Mouse (Mus musculus): ENCODE results near the gene Cops8.

Cops8 gene

GRCm38 (mm10) chr1:90651781-90652180 lies 49.0 kb downstream of the Cops8 start:
- DNase-seq (ENCODE audit: low spot score in 2 of 2), result no peak

DNA sequence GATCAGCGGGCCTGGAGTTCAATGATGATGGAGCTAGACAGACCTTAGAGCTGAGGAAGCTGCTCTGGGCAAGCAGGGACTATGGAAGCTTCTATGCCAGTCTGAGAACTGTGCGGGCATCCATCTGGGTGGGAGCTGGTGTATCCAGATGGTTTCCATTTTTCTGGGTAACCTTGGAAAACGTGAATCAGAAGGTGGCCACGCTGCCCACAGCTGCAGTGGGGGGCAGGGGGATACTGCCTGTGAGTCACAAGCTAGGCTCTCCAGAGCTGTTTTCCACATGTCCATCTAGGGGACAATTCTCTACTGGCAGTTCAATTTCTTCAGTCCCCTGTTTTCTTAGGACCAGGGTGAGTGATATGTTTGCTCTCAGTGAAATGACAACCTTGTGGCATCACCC lies 49.8 kb downstream of the Cops8 start:
- DNase-seq (ENCODE audit: low spot score in 2 of 2), result no peak

DNA sequence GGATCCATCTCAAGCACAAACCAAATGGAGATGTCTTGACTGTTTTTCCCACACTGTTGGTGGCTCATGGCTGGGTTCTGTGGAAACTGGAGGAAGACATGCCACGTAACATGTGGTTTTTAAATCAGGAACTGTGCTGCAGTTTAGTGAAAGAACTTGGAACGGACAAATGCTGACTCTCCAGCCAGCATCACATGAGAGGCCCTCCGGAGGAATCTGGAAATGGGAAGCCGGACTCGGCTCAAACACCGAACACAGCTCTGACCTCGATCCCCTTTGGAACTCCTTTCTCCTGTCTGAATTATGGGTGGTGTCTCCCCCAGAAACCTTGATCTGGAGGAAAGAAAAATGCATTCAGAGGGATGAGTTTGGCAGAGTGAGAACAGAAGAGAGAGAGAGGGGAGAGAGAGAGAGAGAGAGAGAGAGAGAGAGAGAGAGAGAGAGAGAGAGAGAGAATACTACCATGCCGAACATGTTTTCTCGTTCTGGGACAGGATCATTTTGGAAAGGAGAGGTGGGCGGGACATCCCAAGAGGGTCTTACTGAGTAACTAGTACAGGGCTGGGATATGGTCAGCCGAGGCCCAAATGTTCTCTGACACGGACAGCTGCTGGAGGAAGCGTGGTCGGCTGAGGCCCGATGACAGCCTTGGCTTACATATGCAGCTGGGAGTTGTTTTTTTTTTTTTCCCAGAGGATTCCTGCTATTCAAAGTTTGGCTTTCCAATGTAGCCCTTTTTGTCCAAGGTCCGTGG lies 53.9 kb downstream of the Cops8 start:
- DNase-seq (ENCODE audit: low spot score in 2 of 2), result no peak

- no peak for DNase-seq (ENCODE audit: low spot score in 2 of 2)
Measured at GRCm38 (mm10) chr1:90657292-90658050, 54.7 kb downstream of the Cops8 start.

- no peak for DNase-seq (ENCODE audit: low spot score in 2 of 2)
Measured at GRCm38 (mm10) chr1:90658581-90658980, 55.8 kb downstream of the Cops8 start.

- DNase-seq (ENCODE audit: low spot score in 2 of 2), result no peak
Measured at GRCm38 (mm10) chr1:90660150-90660549, 57.4 kb downstream of the Cops8 start.

DNA sequence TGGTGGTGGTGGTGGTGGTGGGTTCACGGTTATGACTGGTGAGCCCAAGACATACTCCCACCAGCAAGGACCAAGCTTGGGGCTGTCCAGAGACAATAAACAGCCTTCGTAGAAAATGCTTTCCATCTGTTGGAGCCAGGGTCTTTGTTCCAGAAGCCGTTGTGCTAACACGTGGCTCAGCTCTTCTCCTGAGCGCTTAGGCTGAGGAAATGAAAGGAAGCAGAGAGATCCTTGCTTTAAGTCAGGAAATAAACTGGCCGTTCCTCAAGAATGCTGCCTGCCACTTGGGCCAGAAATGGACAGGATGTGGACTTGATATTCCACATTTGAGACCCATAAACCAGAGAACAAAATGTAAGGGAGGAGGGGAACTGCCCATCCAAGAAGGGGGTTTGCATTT lies 59.7 kb downstream of the Cops8 start:
- DNase-seq (ENCODE audit: low spot score in 2 of 2), result no peak

Measured in natural killer cell, adult 2 months (primary cell).